Mouse (Mus musculus) limb, embryonic 11.5 days (tissue): ENCODE data around the gene Neb. TPM values are rescaled to one million over a fixed set of nuclear protein-coding genes. Genes with fewer than 3 reads are reported as not detected.
A peak's percentile ranks its signal among the peaks of the same experiment; 100 is the strongest.

ENCODE experiments used
- ATAC-seq: fragments of 200-750 bp; cut with Nextera tagmentation; 2 replicates; pipeline ENCODE4 v1.8.0; 2017; ENCODE audit warnings: low read depth; ENCODE audit not compliant: insufficient number of reproducible peaks, low FRiP score, low TSS enrichment
- DNase-seq: peaks from one replicate; pipeline ENCODE4 v3.0.0-alpha.2; 2015; ENCODE audit warnings: low spot score
- H3K27ac ChIP-seq: fragments of 300-500 bp; sonication (generic); replicated peaks from 2 replicates; pipeline ENCODE4 v1.5.1; 2014; ENCODE audit warnings: low read depth, mild to moderate bottlenecking, low read length
- H3K27me3 ChIP-seq: fragments of 300-500 bp; sonication (generic); 2 replicates; pipeline ENCODE4 v1.6.1; 2014; ENCODE audit warnings: mild to moderate bottlenecking, low read length, mixed read lengths; ENCODE audit not compliant: control insufficient read depth, insufficient read depth
- H3K36me3 ChIP-seq: fragments of 300-500 bp; sonication (generic); 2 replicates; pipeline ENCODE4 v1.6.1; 2014; ENCODE audit warnings: mild to moderate bottlenecking, low read length, moderate library complexity, mixed read lengths; ENCODE audit not compliant: control insufficient read depth, insufficient read depth
- H3K4me1 ChIP-seq: fragments of 300-500 bp; sonication (generic); 2 replicates; pipeline ENCODE4 v1.6.1; 2014; ENCODE audit warnings: low read length, mixed read lengths; ENCODE audit not compliant: control insufficient read depth, insufficient read depth
- H3K4me2 ChIP-seq: fragments of 300-500 bp; sonication (generic); 2 replicates; pipeline ENCODE4 v1.6.1; 2014; ENCODE audit warnings: low read depth, mild to moderate bottlenecking, moderate library complexity; ENCODE audit not compliant: severe bottlenecking
- H3K4me3 ChIP-seq: fragments of 300-500 bp; sonication (generic); 2 replicates; pipeline ENCODE4 v1.5.1; 2014; ENCODE audit warnings: low read depth, low read length
- H3K9ac ChIP-seq: fragments of 300-500 bp; sonication (generic); 2 replicates; pipeline ENCODE4 v1.6.1; 2014; ENCODE audit warnings: mild to moderate bottlenecking, low read length
- H3K9me3 ChIP-seq: fragments of 300-500 bp; sonication (generic); 2 replicates; pipeline ENCODE4 v1.6.1; 2016; ENCODE audit warnings: low read length; ENCODE audit not compliant: control insufficient read depth
- WGBS: fragments of 180-500 bp; shearing (Covaris S2); extraction: QIAGEN DNeasy Blood & Tissue Kit; methylation state at CpG from one replicate; pipeline ENCODE4 v1.1.7; 2014; 5-methylcytosine and 5-hydroxymethylcytosine counted together
- polyA plus RNA-seq: library from polyadenylated mRNA; unstranded; fragments of >200 nt; fragmentation: Nextera tagmentation; extraction: Ambion mirVana; gene quantifications from 2 replicates; pipeline ENCODE4 v1.2.1, GENCODE M21; 2014

Neb gene
- polyA plus RNA-seq, 1 experiment from 2014 or later, result 8.1 TPM

- Histone ChIP-seq H3K36me3 (no peaks in the 10 kb centered on the region), H3K4me3 (no peak overlapping the region), H3K4me2 (no peak overlapping the region), H3K4me1 (no peaks in the 10 kb centered on the region), H3K27ac (no peak overlapping the region), H3K27me3 (no peaks in the 10 kb centered on the region), H3K9ac (no peak overlapping the region), H3K9me3 (no peaks in the 10 kb centered on the region)
- DNase-seq (no peak), ATAC-seq (no peak)
- 86% methylated on average over 6 of the region's 6 CpGs for WGBS
These were observed 8.7 kb downstream of the Neb start for GRCm38 (mm10) chr2:52369622-52370021.

GRCm38 (mm10) chr2:52367665-52368064 is 10.6 kb downstream of the Neb start:
- Histone ChIP-seq H3K36me3 (no peaks in the 10 kb centered on the region), H3K4me2 (no peak overlapping the region), H3K9me3 (no peaks in the 10 kb centered on the region), H3K27me3 (no peaks in the 10 kb centered on the region), H3K27ac (no peak overlapping the region), H3K4me1 (no peaks in the 10 kb centered on the region), H3K9ac (no peak overlapping the region), H3K4me3 (no peak overlapping the region)
- DNase-seq (peak; percentile 10), ATAC-seq (no peak)
- 93% methylated on average over 5 of the region's 5 CpGs for WGBS

- Histone ChIP-seq H3K9ac (no peak overlapping the region), H3K4me1 (no peaks in the 10 kb centered on the region), H3K4me2 (no peak overlapping the region), H3K36me3 (no peaks in the 10 kb centered on the region), H3K27ac (no peak overlapping the region), H3K27me3 (no peaks in the 10 kb centered on the region), H3K9me3 (no peaks in the 10 kb centered on the region), H3K4me3 (no peak overlapping the region)
- WGBS, result 64% methylated on average over 13 of the region's 13 CpGs
- ATAC-seq (no peak), DNase-seq (no peak)
These were observed 11.0 kb downstream of the Neb start for GRCm38 (mm10) chr2:52367248-52367647.

- Histone ChIP-seq H3K9me3 (no peaks in the 10 kb centered on the region), H3K27ac (no peak overlapping the region), H3K9ac (no peak overlapping the region), H3K4me1 (no peaks in the 10 kb centered on the region), H3K36me3 (no peaks in the 10 kb centered on the region), H3K4me3 (no peak overlapping the region), H3K27me3 (no peaks in the 10 kb centered on the region), H3K4me2 (no peak overlapping the region)
- WGBS, result 88% methylated on average over 9 of the region's 9 CpGs
- ATAC-seq (no peak), DNase-seq (peak; percentile 9)
These were observed 17.2 kb downstream of the Neb start for GRCm38 (mm10) chr2:52361086-52361485.

GRCm38 (mm10) chr2:52359722-52360121 is 18.6 kb downstream of the Neb start:
- Histone ChIP-seq H3K9me3 (no peaks in the 10 kb centered on the region), H3K27me3 (no peaks in the 10 kb centered on the region), H3K4me1 (no peaks in the 10 kb centered on the region), H3K4me2 (no peak overlapping the region), H3K4me3 (no peak overlapping the region), H3K27ac (no peak overlapping the region), H3K36me3 (no peaks in the 10 kb centered on the region), H3K9ac (no peak overlapping the region)
- ATAC-seq, result no peak
- no peak for DNase-seq
- 86% methylated on average over 1 of the region's 1 CpGs for WGBS

GRCm38 (mm10) chr2:52358156-52358555 is 20.1 kb downstream of the Neb start:
- Histone ChIP-seq H3K4me1 (no peaks in the 10 kb centered on the region), H3K27ac (no peak overlapping the region), H3K4me3 (no peak overlapping the region), H3K9ac (no peak overlapping the region), H3K9me3 (no peaks in the 10 kb centered on the region), H3K27me3 (no peaks in the 10 kb centered on the region), H3K4me2 (no peak overlapping the region), H3K36me3 (no peaks in the 10 kb centered on the region)
- DNase-seq, result no peak
- 80% methylated on average over 5 of the region's 5 CpGs for whole genome bisulfite sequencing
- no peak for ATAC-seq

GRCm38 (mm10) chr2:52351029-52351428 is 27.2 kb downstream of the Neb start:
- H3K4me1 ChIP-seq, result no peaks in the 10 kb centered on the region
- no peak overlapping the region for H3K27ac ChIP-seq
- H3K36me3 ChIP-seq, result no peaks in the 10 kb centered on the region
- H3K9me3 ChIP-seq, result no peaks in the 10 kb centered on the region
- no peak overlapping the region for H3K4me3 ChIP-seq
- H3K4me2 ChIP-seq, result no peak overlapping the region
- WGBS, result 89% methylated on average over 1 of the region's 1 CpGs
- ATAC-seq, result no peak
- no peak overlapping the region for H3K9ac ChIP-seq
- H3K27me3 ChIP-seq, result no peaks in the 10 kb centered on the region
- DNase-seq, result no peak

GRCm38 (mm10) chr2:52340990-52341389 is 37.3 kb downstream of the Neb start:
- ATAC-seq, result no peak
- H3K9ac ChIP-seq, result no peak overlapping the region
- H3K4me1 ChIP-seq, result no peaks in the 10 kb centered on the region
- no peaks in the 10 kb centered on the region for H3K9me3 ChIP-seq
- no peak overlapping the region for H3K4me3 ChIP-seq
- no peaks in the 10 kb centered on the region for H3K36me3 ChIP-seq
- 81% methylated on average over 7 of the region's 7 CpGs for WGBS
- no peaks in the 10 kb centered on the region for H3K27me3 ChIP-seq
- no peak for DNase-seq
- no peak overlapping the region for H3K4me2 ChIP-seq
- H3K27ac ChIP-seq, result no peak overlapping the region

- no peak overlapping the region for H3K4me3 ChIP-seq
- H3K4me2 ChIP-seq, result no peak overlapping the region
- H3K9ac ChIP-seq, result no peak overlapping the region
- H3K9me3 ChIP-seq, result no peaks in the 10 kb centered on the region
- H3K27ac ChIP-seq, result no peak overlapping the region
- no peaks in the 10 kb centered on the region for H3K27me3 ChIP-seq
- DNase-seq (no peak), ATAC-seq (no peak)
- H3K4me1 ChIP-seq, result no peaks in the 10 kb centered on the region
- WGBS, result 84% methylated on average over 13 of the region's 13 CpGs
- no peaks in the 10 kb centered on the region for H3K36me3 ChIP-seq
These were observed 42.7 kb downstream of the Neb start for GRCm38 (mm10) chr2:52335556-52335955.
